Mouse (Mus musculus) erythroblast, embryonic 14.5 days (primary cell): ENCODE measurements around the gene Paqr9. TPM values are rescaled to one million over a fixed set of nuclear protein-coding genes. Genes with fewer than 3 reads are reported as not detected.

ENCODE experiments used
- H3K27me3 ChIP-seq: 2 replicates; pipeline ENCODE4 v1.6.1; 2012; ENCODE audit warnings: inconsistent platforms; ENCODE audit not compliant: control insufficient read depth
- H3K36me3 ChIP-seq: 2 replicates; pipeline ENCODE4 v1.6.1; 2012; ENCODE audit warnings: mild to moderate bottlenecking, inconsistent platforms; ENCODE audit not compliant: control insufficient read depth
- H3K4me1 ChIP-seq: 2 replicates; pipeline ENCODE4 v1.6.1; 2012; ENCODE audit warnings: inconsistent platforms; ENCODE audit not compliant: control insufficient read depth
- H3K4me3 ChIP-seq: replicated peaks from 2 replicates; pipeline ENCODE3; 2012; ENCODE audit warnings: moderate library complexity, mild to moderate bottlenecking, inconsistent platforms
- H3K9me3 ChIP-seq: 2 replicates; pipeline ENCODE4 v1.6.1; 2012; ENCODE audit warnings: low read length, inconsistent platforms, mixed read lengths; ENCODE audit not compliant: control insufficient read depth
- GATA1 ChIP-seq: IDR thresholded peaks from 2 replicates; pipeline ENCODE4 v1.6.1; 2012; ENCODE audit warnings: low read length, inconsistent platforms, mixed read lengths
- TAL1 ChIP-seq: IDR thresholded peaks from 3 replicates; pipeline ENCODE4 v1.6.1; 2012; ENCODE audit warnings: low read length, inconsistent platforms, mixed read lengths
- polyA plus RNA-seq: library from polyadenylated mRNA; stranded (reverse); fragments of >175 nt; gene quantifications from 2 replicates; pipeline ENCODE4 v1.2.3, GENCODE M21; 2012

Gene Paqr9
- polyA plus RNA-seq, 1 experiment: 0.32 TPM

GRCm38 (mm10) chr9:95566931-95567330, 7.5 kb downstream of the Paqr9 start:
- peaks cover 37% of the 10 kb centered on the region for H3K27me3 ChIP-seq
- H3K4me3 ChIP-seq: no peak overlapping the region
- peaks cover 1% of the 10 kb centered on the region; the same call in 1 of the 2 replicates for H3K36me3 ChIP-seq
- peaks cover 4% of the 10 kb centered on the region; the same call in 1 of the 2 replicates for H3K4me1 ChIP-seq
- no peaks in the 10 kb centered on the region for H3K9me3 ChIP-seq
- TF ChIP-seq TAL1 (no peak), GATA1 (no peak)

GRCm38 (mm10) chr9:95569249-95569648, 9.8 kb downstream of the Paqr9 start:
- TF ChIP-seq TAL1 (no peak), GATA1 (no peak)
- Histone ChIP-seq H3K4me3 (no peak overlapping the region), H3K27me3 (peaks cover 14% of the 10 kb centered on the region)

GRCm38 (mm10) chr9:95569966-95570365, 10.5 kb downstream of the Paqr9 start:
- Histone ChIP-seq H3K27me3 (peaks cover 9% of the 10 kb centered on the region), H3K4me3 (no peak overlapping the region), H3K36me3 (no peaks in the 10 kb centered on the region; the same call in 1 of the 2 replicates), H3K9me3 (no peaks in the 10 kb centered on the region), H3K4me1 (peaks cover 4% of the 10 kb centered on the region; the same call in 1 of the 2 replicates)
- TF ChIP-seq TAL1 (no peak), GATA1 (no peak)

More at GRCm38 (mm10) chr9:95569249-95569648, 9.8 kb downstream of the Paqr9 start:
- Histone ChIP-seq H3K9me3 (no peaks in the 10 kb centered on the region), H3K36me3 (no peaks in the 10 kb centered on the region; the same call in 1 of the 2 replicates), H3K4me1 (peaks cover 4% of the 10 kb centered on the region; the same call in 1 of the 2 replicates)

GRCm38 (mm10) chr9:95570604-95571003, 11.1 kb downstream of the Paqr9 start:
- H3K9me3 ChIP-seq: no peaks in the 10 kb centered on the region
- H3K27me3 ChIP-seq: peaks cover 4% of the 10 kb centered on the region
- H3K4me3 ChIP-seq: no peak overlapping the region
- H3K4me1 ChIP-seq: peaks cover 4% of the 10 kb centered on the region; the same call in 1 of the 2 replicates
- TF ChIP-seq GATA1: no peak
- no peaks in the 10 kb centered on the region; the same call in 1 of the 2 replicates for H3K36me3 ChIP-seq

- H3K4me3 ChIP-seq: no peak overlapping the region
- no peaks in the 10 kb centered on the region for H3K36me3 ChIP-seq
- no peaks in the 10 kb centered on the region for H3K9me3 ChIP-seq
- TF ChIP-seq GATA1 (no peak), TAL1 (no peak)
- peaks cover 4% of the 10 kb centered on the region; the same call in 1 of the 2 replicates for H3K4me1 ChIP-seq
- no peaks in the 10 kb centered on the region; the same call in 1 of the 2 replicates for H3K27me3 ChIP-seq
These were observed 12.0 kb downstream of the Paqr9 start for GRCm38 (mm10) chr9:95571494-95571893.

DNA sequence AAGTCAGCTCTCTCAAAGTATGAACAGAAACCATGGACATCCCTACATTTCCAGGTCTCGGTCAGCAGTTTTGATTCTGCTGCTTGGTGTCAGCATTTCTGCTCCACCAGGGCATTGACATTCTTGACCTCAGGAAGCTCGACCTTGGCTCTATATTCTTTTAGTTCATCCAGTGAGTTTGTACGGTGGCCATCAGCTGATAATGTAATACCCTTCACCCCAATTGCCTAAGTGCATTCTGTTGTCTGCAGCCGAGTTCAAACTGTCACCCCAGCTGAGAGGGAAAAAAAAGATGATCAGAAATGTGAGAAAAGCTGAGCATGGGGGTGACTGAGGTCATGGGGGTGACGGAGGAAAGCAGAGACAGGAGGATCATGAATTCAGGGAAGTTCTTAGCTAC, 13.1 kb downstream of the Paqr9 start:
- TF ChIP-seq TAL1: no peak
- no peak for TF ChIP-seq GATA1
- no peaks in the 10 kb centered on the region for H3K27me3 ChIP-seq
- no peak overlapping the region for H3K4me3 ChIP-seq
- H3K4me1 ChIP-seq: peaks cover 4% of the 10 kb centered on the region; the same call in 1 of the 2 replicates
- H3K9me3 ChIP-seq: no peaks in the 10 kb centered on the region
- no peaks in the 10 kb centered on the region for H3K36me3 ChIP-seq

GRCm38 (mm10) chr9:95574116-95574515, 14.7 kb downstream of the Paqr9 start:
- Histone ChIP-seq H3K4me3 (no peak overlapping the region), H3K9me3 (no peaks in the 10 kb centered on the region), H3K4me1 (peaks cover 4% of the 10 kb centered on the region; the same call in 1 of the 2 replicates), H3K36me3 (no peaks in the 10 kb centered on the region), H3K27me3 (no peaks in the 10 kb centered on the region)
- TF ChIP-seq TAL1: no peak
- TF ChIP-seq GATA1: no peak

GRCm38 (mm10) chr9:95577502-95577901, 18.0 kb downstream of the Paqr9 start:
- Histone ChIP-seq H3K27me3 (peaks cover 17% of the 10 kb centered on the region), H3K4me1 (no peaks in the 10 kb centered on the region), H3K36me3 (no peaks in the 10 kb centered on the region), H3K9me3 (no peaks in the 10 kb centered on the region), H3K4me3 (no peak overlapping the region)
- TF ChIP-seq GATA1 (no peak), TAL1 (no peak)

- H3K36me3 ChIP-seq: no peaks in the 10 kb centered on the region
These were observed 19.0 kb downstream of the Paqr9 start for GRCm38 (mm10) chr9:95578366-95578895.

More at GRCm38 (mm10) chr9:95578366-95578895, 19.0 kb downstream of the Paqr9 start:
- Histone ChIP-seq H3K9me3 (no peaks in the 10 kb centered on the region), H3K27me3 (peaks cover 23% of the 10 kb centered on the region), H3K4me1 (no peaks in the 10 kb centered on the region), H3K4me3 (no peak overlapping the region)
- TF ChIP-seq TAL1: no peak
- TF ChIP-seq GATA1: no peak
